Mouse (Mus musculus): ENCODE measurements around the gene Etnk1. TPM values are rescaled to one million over a fixed set of nuclear protein-coding genes. Genes with fewer than 3 reads are reported as not detected.
"Not testable (repeated sequence)": the region's sequence is repeated elsewhere in the genome, so short reads cannot be mapped to it uniquely, and the experiment has no call there.

Etnk1 gene
- polyA plus RNA-seq, 1 experiment from 2014 or later: 40.4 TPM

DNA sequence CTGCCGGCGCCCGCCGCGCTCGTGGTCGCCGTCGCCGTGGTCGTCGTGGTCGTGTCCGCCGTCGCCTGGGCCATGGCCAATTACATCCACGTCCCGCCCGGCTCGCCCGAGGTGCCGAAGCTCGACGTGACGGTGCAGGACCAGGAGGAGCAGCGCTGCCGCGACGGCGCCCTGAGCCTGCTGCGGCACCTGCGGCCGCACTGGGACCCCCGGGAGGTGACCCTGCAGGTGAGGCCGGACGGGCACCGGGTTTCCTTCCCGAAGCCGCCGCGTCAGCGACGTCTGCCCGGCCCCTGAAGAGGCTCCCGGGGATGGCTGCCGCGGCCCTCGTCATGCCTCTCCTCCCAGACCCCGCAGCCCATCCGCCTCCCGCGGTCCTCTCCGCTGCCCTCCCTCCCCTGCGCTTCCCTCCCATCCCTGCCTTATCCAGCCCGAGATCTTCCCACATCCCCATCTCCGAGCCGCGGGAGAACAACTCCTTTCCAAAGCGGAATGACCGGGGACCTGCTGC is 443 bp downstream of the Etnk1 start:
- peak overlapping the region; percentile 92 for H3K27ac ChIP-seq (ENCODE audit: low read length)
- peak overlapping the region; percentile 92 for H3K4me2 ChIP-seq (ENCODE audit: low read length)
- peaks cover 22% of the 10 kb centered on the region for H3K4me1 ChIP-seq (replicated peaks; ENCODE audit: control insufficient read depth, insufficient read depth, low read length)
- H3K9me3 ChIP-seq (ENCODE audit: control insufficient read depth, low read length): no peaks in the 10 kb centered on the region
- no peaks in the 10 kb centered on the region for H3K27me3 ChIP-seq (replicated peaks; ENCODE audit: control insufficient read depth, insufficient read depth, low read length)
- under 1% methylated on average over 59 of the region's 60 CpGs for WGBS
- H3K4me3 ChIP-seq (replicated peaks; ENCODE audit: low read length): peak overlapping the region; percentile 93
- no peaks in the 10 kb centered on the region for H3K36me3 ChIP-seq (ENCODE audit: control insufficient read depth, insufficient read depth)
- peak; percentile 19 for ATAC-seq
- H3K9ac ChIP-seq (replicated peaks; ENCODE audit: low read depth, low read length): peak overlapping the region; percentile 93

DNA sequence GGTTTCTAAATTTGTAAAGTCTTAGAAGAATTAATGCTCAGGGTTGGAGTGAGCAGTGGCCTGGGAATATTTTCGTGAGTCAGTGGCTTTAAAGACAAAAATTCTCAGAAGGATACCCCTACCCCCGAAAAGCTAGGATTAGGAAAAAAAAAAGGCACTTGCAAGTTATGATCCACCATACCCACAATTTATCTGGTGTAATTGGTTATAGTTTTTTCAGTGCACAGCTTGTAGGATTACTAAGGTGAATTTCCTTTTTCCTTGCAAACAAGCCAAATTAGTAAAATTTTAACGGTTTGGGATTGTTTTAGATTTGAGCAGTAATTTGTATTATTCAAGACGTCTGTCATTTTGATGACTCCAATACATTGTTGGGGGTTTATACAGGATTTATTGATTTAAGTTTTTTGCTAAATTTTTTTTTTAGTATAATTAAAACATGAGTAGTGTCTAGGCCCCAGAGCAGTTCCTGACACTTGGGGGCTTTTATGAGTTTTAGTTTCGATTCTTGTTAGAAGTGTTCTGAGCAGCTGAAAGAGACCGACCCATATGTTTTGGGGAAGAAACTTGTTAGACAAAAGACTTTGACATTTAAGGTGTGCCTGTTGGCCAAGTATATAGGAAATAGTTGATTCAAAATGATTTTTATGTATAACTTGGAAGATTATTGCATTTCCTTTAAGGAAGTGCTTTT is 1.1 kb downstream of the Etnk1 start:
- ATAC-seq: no peak
- Histone ChIP-seq H3K27me3 (replicated peaks; ENCODE audit: control insufficient read depth, insufficient read depth, low read length) (no peaks in the 10 kb centered on the region), H3K9me3 (ENCODE audit: control insufficient read depth, low read length) (no peaks in the 10 kb centered on the region), H3K4me2 (ENCODE audit: low read length) (peak overlapping the region; percentile 92), H3K27ac (ENCODE audit: low read length) (no peak overlapping the region; the same call in 1 of the 2 replicates), H3K36me3 (ENCODE audit: control insufficient read depth, insufficient read depth) (no peaks in the 10 kb centered on the region), H3K9ac (replicated peaks; ENCODE audit: low read depth, low read length) (peak overlapping the region; percentile 93), H3K4me1 (replicated peaks; ENCODE audit: control insufficient read depth, insufficient read depth, low read length) (peaks cover 22% of the 10 kb centered on the region), H3K4me3 (replicated peaks; ENCODE audit: low read length) (peak overlapping the region; percentile 93)
- WGBS: 23% methylated on average over 6 of the region's 6 CpGs

DNA sequence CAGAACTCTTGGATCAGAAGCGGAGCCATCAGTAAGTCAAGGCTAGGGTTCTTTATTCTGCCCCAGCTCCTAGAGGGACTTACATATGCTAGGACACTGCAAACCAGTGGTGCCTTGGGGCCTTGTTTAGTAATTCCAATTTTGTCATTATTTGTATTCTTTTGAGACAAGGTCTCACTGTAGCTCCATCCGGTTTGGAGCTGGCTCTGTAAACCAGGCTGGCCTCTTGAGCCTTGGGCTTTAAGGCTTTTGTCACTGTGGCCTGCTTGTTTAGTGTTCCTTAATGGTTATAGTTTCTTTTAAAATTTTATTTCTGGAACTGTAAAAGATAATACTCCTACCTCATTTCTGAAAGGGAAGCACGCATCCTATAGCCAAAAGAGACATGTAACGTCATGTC is 2.4 kb downstream of the Etnk1 start:
- no peak overlapping the region for H3K9ac ChIP-seq (replicated peaks; ENCODE audit: low read depth, low read length)
- WGBS: 76% methylated on average over 4 of the region's 4 CpGs
- H3K4me3 ChIP-seq (replicated peaks; ENCODE audit: low read length): no peak overlapping the region
- no peaks in the 10 kb centered on the region for H3K36me3 ChIP-seq (ENCODE audit: control insufficient read depth, insufficient read depth)
- H3K4me2 ChIP-seq (ENCODE audit: low read length): peak overlapping the region; percentile 45
- ATAC-seq: no peak
- H3K27me3 ChIP-seq (replicated peaks; ENCODE audit: control insufficient read depth, insufficient read depth, low read length): no peaks in the 10 kb centered on the region
- H3K27ac ChIP-seq (ENCODE audit: low read length): no peak overlapping the region
- H3K4me1 ChIP-seq (replicated peaks; ENCODE audit: control insufficient read depth, insufficient read depth, low read length): peaks cover 22% of the 10 kb centered on the region
- no peaks in the 10 kb centered on the region for H3K9me3 ChIP-seq (ENCODE audit: control insufficient read depth, low read length)

DNA sequence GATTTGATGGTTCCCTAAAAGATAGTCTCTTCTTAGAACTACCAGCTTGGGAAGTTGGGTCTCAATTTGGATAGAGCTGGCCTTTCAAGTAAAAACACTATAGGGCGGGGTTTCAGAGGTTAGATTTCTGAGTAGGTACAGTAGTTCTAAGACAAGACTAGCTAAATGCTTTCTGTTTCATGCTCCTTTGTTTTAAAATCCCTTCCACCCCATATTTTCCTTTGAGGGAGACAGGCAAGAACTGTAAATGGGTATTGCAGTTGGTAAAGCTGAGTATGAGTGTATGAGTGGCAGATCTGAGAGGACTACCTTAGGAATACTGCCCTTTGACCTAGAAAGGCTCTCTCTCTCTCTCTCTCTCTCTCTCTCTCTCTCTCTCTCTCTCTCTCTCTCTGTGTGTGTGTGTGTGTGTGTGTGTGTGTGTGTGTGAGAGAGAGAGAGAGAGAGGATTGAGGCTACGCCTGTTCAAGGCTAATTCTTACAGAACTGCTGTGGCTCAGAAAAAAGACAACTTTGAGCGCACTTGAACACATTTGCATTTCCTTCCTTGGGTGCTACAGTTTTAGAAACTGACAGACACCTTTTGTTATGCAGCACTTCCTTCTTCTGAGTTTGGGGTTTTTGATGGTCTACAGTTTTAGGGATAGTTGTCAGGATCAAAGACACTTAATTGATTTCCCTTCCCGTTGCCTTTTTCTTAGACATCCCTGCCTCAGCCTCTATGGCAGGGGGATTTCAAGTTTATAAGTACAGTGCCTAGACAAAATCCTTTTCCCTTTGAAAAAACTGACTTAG is 3.3 kb downstream of the Etnk1 start:
- no peak overlapping the region for H3K4me2 ChIP-seq (ENCODE audit: low read length)
- no peak overlapping the region for H3K27ac ChIP-seq (ENCODE audit: low read length)
- WGBS: 87% methylated on average over 4 of the region's 4 CpGs
- no peak overlapping the region for H3K9ac ChIP-seq (replicated peaks; ENCODE audit: low read depth, low read length)
- H3K36me3 ChIP-seq (ENCODE audit: control insufficient read depth, insufficient read depth): no peaks in the 10 kb centered on the region
- no peak overlapping the region for H3K4me3 ChIP-seq (replicated peaks; ENCODE audit: low read length)
- H3K27me3 ChIP-seq (replicated peaks; ENCODE audit: control insufficient read depth, insufficient read depth, low read length): no peaks in the 10 kb centered on the region
- no peaks in the 10 kb centered on the region for H3K9me3 ChIP-seq (ENCODE audit: control insufficient read depth, low read length)
- no peak for ATAC-seq
- H3K4me1 ChIP-seq (replicated peaks; ENCODE audit: control insufficient read depth, insufficient read depth, low read length): peaks cover 25% of the 10 kb centered on the region

DNA sequence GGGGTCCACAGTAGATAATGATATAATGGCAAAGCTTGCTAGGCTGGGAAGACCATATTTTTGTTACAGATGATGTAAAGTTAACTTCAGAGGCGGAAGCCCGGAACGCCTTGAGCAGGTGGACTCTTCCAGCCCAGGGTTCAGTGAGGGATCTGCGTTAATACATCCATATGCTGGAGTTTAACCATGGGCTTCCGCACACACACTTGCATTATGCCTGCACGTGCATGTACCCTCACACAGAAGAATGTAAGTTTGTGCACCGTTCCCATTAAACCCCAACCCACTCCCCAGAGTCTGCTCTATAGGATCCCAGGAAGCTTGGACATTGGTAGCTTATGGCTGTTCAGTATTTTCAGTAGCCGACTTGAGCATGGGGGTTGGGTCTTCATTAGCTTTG is 4.0 kb downstream of the Etnk1 start:
- H3K9me3 ChIP-seq (ENCODE audit: control insufficient read depth, low read length): no peaks in the 10 kb centered on the region
- WGBS: 98% methylated on average over 8 of the region's 8 CpGs
- no peak overlapping the region for H3K9ac ChIP-seq (replicated peaks; ENCODE audit: low read depth, low read length)
- H3K4me1 ChIP-seq (replicated peaks; ENCODE audit: control insufficient read depth, insufficient read depth, low read length): peaks cover 25% of the 10 kb centered on the region
- H3K27me3 ChIP-seq (replicated peaks; ENCODE audit: control insufficient read depth, insufficient read depth, low read length): no peaks in the 10 kb centered on the region
- no peaks in the 10 kb centered on the region for H3K36me3 ChIP-seq (ENCODE audit: control insufficient read depth, insufficient read depth)
- ATAC-seq: no peak
- no peak overlapping the region for H3K27ac ChIP-seq (ENCODE audit: low read length)
- H3K4me3 ChIP-seq (replicated peaks; ENCODE audit: low read length): no peak overlapping the region
- H3K4me2 ChIP-seq (ENCODE audit: low read length): no peak overlapping the region

DNA sequence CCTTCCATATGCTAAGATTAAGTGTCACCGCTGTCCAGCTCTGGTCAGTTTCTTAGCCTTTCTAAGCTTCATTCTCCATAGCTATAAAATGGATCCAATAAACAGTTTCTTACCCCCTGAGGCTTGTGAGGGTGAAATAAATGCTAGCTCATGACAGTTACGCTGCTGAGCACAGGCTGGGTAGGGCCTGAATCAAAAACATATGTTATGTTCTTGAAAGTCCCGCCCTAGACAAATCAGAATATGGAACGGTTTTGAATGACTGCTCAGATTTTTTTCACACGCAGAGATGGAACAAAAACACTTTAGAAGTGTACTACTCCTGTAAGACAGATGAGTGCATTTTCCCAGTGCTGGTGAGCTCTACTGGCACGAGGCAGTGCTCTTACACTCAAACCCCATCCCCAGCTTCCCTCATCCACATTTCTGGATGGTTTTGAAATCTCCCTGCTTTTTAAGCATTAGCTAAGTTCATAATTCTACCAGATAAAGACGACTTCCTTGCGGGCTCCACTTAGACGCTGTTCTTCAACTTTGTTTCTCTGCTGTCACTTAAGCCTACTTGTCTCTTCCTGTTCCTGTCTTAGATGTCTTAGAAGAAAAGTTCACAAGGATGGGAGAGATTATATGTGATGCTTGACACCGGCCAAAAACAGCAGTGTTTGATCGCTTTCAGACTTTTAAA is 4.9 kb downstream of the Etnk1 start:
- no peak overlapping the region for H3K4me2 ChIP-seq (ENCODE audit: low read length)
- 86% methylated on average over 11 of the region's 11 CpGs for WGBS
- no peak overlapping the region for H3K27ac ChIP-seq (ENCODE audit: low read length)

DNA sequence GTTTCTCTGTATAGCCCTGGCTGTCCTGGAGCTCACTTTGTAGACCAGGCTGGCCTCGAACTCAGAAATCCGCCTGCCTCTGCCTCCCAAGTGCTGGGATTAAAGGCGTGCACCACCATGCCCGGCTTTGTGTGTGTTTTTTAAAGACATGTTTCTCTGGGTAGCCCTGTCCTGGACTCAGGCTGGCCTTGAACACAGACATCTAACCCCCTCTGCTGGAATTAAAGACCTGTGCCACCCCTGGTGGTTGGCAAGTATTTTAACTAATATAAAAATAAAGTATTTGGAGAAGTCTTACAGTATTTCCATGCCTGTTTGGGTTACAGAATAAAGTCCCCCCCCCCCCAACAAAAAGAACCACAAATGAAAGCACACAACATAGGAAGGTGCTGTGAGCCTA is 5.7 kb downstream of the Etnk1 start:
- not testable (repeated sequence) for H3K4me3 ChIP-seq (replicated peaks; ENCODE audit: low read length); H3K36me3 ChIP-seq (ENCODE audit: control insufficient read depth, insufficient read depth); ATAC-seq; H3K4me2 ChIP-seq (ENCODE audit: low read length); H3K9ac ChIP-seq (replicated peaks; ENCODE audit: low read depth, low read length); H3K27ac ChIP-seq (ENCODE audit: low read length); H3K9me3 ChIP-seq (ENCODE audit: control insufficient read depth, low read length); H3K27me3 ChIP-seq (replicated peaks; ENCODE audit: control insufficient read depth, insufficient read depth, low read length)
- H3K4me1 ChIP-seq (replicated peaks; ENCODE audit: control insufficient read depth, insufficient read depth, low read length): peaks cover 25% of the 10 kb centered on the region
- 94% methylated on average over 4 of the region's 4 CpGs for WGBS

More for the DNA sequence above, 4.9 kb downstream of the Etnk1 start:
- Histone ChIP-seq H3K9ac (replicated peaks; ENCODE audit: low read depth, low read length) (no peak overlapping the region), H3K4me1 (replicated peaks; ENCODE audit: control insufficient read depth, insufficient read depth, low read length) (peaks cover 25% of the 10 kb centered on the region), H3K4me3 (replicated peaks; ENCODE audit: low read length) (no peak overlapping the region), H3K27me3 (replicated peaks; ENCODE audit: control insufficient read depth, insufficient read depth, low read length) (no peaks in the 10 kb centered on the region), H3K9me3 (ENCODE audit: control insufficient read depth, low read length) (no peaks in the 10 kb centered on the region), H3K36me3 (ENCODE audit: control insufficient read depth, insufficient read depth) (no peaks in the 10 kb centered on the region)
- ATAC-seq: no peak

DNA sequence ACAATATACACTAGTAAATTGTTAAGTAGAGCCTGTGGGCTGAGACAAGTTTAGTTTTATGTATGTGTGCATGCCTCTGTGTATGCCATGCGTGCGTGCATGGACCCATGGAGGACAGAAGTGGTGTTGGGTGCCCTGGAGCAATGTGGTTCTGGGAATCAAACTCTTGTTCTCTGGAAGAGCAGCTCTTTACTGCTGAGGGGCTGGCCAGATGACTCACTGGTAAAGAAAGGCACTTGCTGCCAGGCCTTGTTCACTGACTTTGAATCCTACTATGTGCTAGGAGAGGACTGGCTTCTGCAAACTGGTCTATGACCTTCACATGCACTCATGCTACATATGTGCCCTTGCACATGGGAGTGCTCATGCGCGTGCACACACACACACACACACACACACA is 7.2 kb downstream of the Etnk1 start:
- H3K9me3 ChIP-seq (ENCODE audit: control insufficient read depth, low read length): no peaks in the 10 kb centered on the region
- H3K9ac ChIP-seq (replicated peaks; ENCODE audit: low read depth, low read length): no peak overlapping the region
- no peaks in the 10 kb centered on the region for H3K27me3 ChIP-seq (replicated peaks; ENCODE audit: control insufficient read depth, insufficient read depth, low read length)
- ATAC-seq: no peak
- no peak overlapping the region for H3K4me3 ChIP-seq (replicated peaks; ENCODE audit: low read length)
- 98% methylated on average over 4 of the region's 4 CpGs for WGBS
- H3K4me1 ChIP-seq (replicated peaks; ENCODE audit: control insufficient read depth, insufficient read depth, low read length): peaks cover 15% of the 10 kb centered on the region
- no peak overlapping the region for H3K27ac ChIP-seq (ENCODE audit: low read length)
- H3K4me2 ChIP-seq (ENCODE audit: low read length): no peak overlapping the region
- H3K36me3 ChIP-seq (ENCODE audit: control insufficient read depth, insufficient read depth): no peaks in the 10 kb centered on the region

Data from forebrain, embryonic 16.5 days (tissue).